Mouse (Mus musculus): ENCODE measurements around the gene Glp1r. TPM values are rescaled to one million over a fixed set of nuclear protein-coding genes. Genes with fewer than 3 reads are reported as not detected.

Glp1r gene
- total RNA-seq, 2 experiments from 2014 or later: not detected

- ATAC-seq (replicated peaks; ENCODE audit: low FRiP score, poor library complexity, severe bottlenecking): no peak
These were observed 9.5 kb downstream of the Glp1r start for GRCm38 (mm10) chr17:30910866-30911731.

GRCm38 (mm10) chr17:30911732-30912088 lies 10.1 kb downstream of the Glp1r start:
- ATAC-seq (replicated peaks; ENCODE audit: low FRiP score, poor library complexity, severe bottlenecking): no peak

GRCm38 (mm10) chr17:30912536-30912935 lies 10.9 kb downstream of the Glp1r start:
- no peak for ATAC-seq (replicated peaks; ENCODE audit: low FRiP score, poor library complexity, severe bottlenecking)

GRCm38 (mm10) chr17:30914264-30914663 lies 12.6 kb downstream of the Glp1r start:
- ATAC-seq (replicated peaks; ENCODE audit: low FRiP score, poor library complexity, severe bottlenecking): no peak

- ATAC-seq (replicated peaks; ENCODE audit: low FRiP score, poor library complexity, severe bottlenecking): no peak
These were observed 21.9 kb downstream of the Glp1r start for GRCm38 (mm10) chr17:30923566-30923965.

GRCm38 (mm10) chr17:30930827-30931226 lies 29.2 kb downstream of the Glp1r start:
- ATAC-seq (replicated peaks; ENCODE audit: low FRiP score, poor library complexity, severe bottlenecking): no peak

GRCm38 (mm10) chr17:30932836-30933235 lies 31.2 kb downstream of the Glp1r start:
- ATAC-seq (replicated peaks; ENCODE audit: low FRiP score, poor library complexity, severe bottlenecking): no peak

GRCm38 (mm10) chr17:30935301-30935700 lies 33.7 kb downstream of the Glp1r start:
- no peak for ATAC-seq (replicated peaks; ENCODE audit: low FRiP score, poor library complexity, severe bottlenecking)

- ATAC-seq (replicated peaks; ENCODE audit: low FRiP score, poor library complexity, severe bottlenecking): no peak
These were observed 36.9 kb downstream of the Glp1r start for GRCm38 (mm10) chr17:30938554-30938953.

GRCm38 (mm10) chr17:30948382-30948781 lies 46.8 kb downstream of the Glp1r start:
- no peak for ATAC-seq (replicated peaks; ENCODE audit: low FRiP score, poor library complexity, severe bottlenecking)

GRCm38 (mm10) chr17:30950780-30951179 lies 49.2 kb downstream of the Glp1r start:
- no peak for ATAC-seq (replicated peaks; ENCODE audit: low FRiP score, poor library complexity, severe bottlenecking)

GRCm38 (mm10) chr17:30951600-30951999 lies 50.0 kb downstream of the Glp1r start:
- no peak for ATAC-seq (replicated peaks; ENCODE audit: low FRiP score, poor library complexity, severe bottlenecking)

- no peak for ATAC-seq (replicated peaks; ENCODE audit: low FRiP score, poor library complexity, severe bottlenecking)
These were observed 52.7 kb downstream of the Glp1r start, which contains the start of gene Umodl1 for GRCm38 (mm10) chr17:30954340-30954739. Gene Umodl1, plus strand, starts transcription at chr17:30954640.

GRCm38 (mm10) chr17:30961936-30962592 lies 60.4 kb downstream of the Glp1r start:
- no peak for ATAC-seq (replicated peaks; ENCODE audit: low FRiP score, poor library complexity, severe bottlenecking)

GRCm38 (mm10) chr17:30962880-30963279 lies 61.3 kb downstream of the Glp1r start:
- ATAC-seq (replicated peaks; ENCODE audit: low FRiP score, poor library complexity, severe bottlenecking): no peak

GRCm38 (mm10) chr17:30969983-30970382 lies 68.4 kb downstream of the Glp1r start:
- no peak for ATAC-seq (replicated peaks; ENCODE audit: low FRiP score, poor library complexity, severe bottlenecking)

GRCm38 (mm10) chr17:30971877-30972276 lies 70.3 kb downstream of the Glp1r start:
- no peak for ATAC-seq (replicated peaks; ENCODE audit: low FRiP score, poor library complexity, severe bottlenecking)

GRCm38 (mm10) chr17:30973332-30973731 lies 71.7 kb downstream of the Glp1r start:
- no peak for ATAC-seq (replicated peaks; ENCODE audit: low FRiP score, poor library complexity, severe bottlenecking)

- ATAC-seq (replicated peaks; ENCODE audit: low FRiP score, poor library complexity, severe bottlenecking): no peak
These were observed 75.7 kb downstream of the Glp1r start for GRCm38 (mm10) chr17:30977290-30977689.

- ATAC-seq (replicated peaks; ENCODE audit: low FRiP score, poor library complexity, severe bottlenecking): no peak
These were observed 76.9 kb downstream of the Glp1r start for GRCm38 (mm10) chr17:30978556-30978955.

GRCm38 (mm10) chr17:30983521-30983920 lies 81.9 kb downstream of the Glp1r start:
- no peak for ATAC-seq (replicated peaks; ENCODE audit: low FRiP score, poor library complexity, severe bottlenecking)
